Mouse (Mus musculus) myocyte (in vitro differentiated cells): ENCODE measurements around the gene Ltb4r2.

Experiments
- MAX ChIP-seq: IDR thresholded peaks from one replicate; pipeline ENCODE4 v1.6.1; 2011; ENCODE audit warnings: low read depth, mild to moderate bottlenecking, control low read depth
- MYOD1 ChIP-seq, 3 experiments: IDR thresholded peaks; one replicate each; pipeline ENCODE4 v1.6.1; 2011; ENCODE audit warnings: control low read depth in 2 of 3, low read depth in 2 of 3, mild to moderate bottlenecking in 2 of 3, moderate library complexity in 1 of 3; ENCODE audit not compliant: insufficient read length in 2 of 3, control insufficient read depth in 1 of 3
- POLR2A ChIP-seq: IDR thresholded peaks from one replicate; pipeline ENCODE4 v1.6.1; 2011; ENCODE audit warnings: low read depth, mild to moderate bottlenecking, control low read depth, moderate library complexity; ENCODE audit not compliant: insufficient read length
- POLR2AphosphoS2 ChIP-seq: IDR thresholded peaks from one replicate; pipeline ENCODE4 v1.6.1; 2011; ENCODE audit warnings: low read depth, control low read depth; ENCODE audit not compliant: insufficient read length

- no peak for TF ChIP-seq POLR2AphosphoS2
- TF ChIP-seq MYOD1 (IDR thresholded peaks at IDR 0.05; ENCODE audit: control insufficient read depth in 1 of 3, insufficient read length in 2 of 3, low read depth in 2 of 3): peak in 2 of 3 experiments; percentile 78 to 84
- TF ChIP-seq MAX: no peak
- TF ChIP-seq POLR2A: no peak
Observed at GRCm38 (mm10) chr14:55724411-55724871, 36.8 kb upstream of the Ltb4r2 start.
